Mouse (Mus musculus): Measurements from ENCODE around the gene Ubr4.

GRCm38 (mm10) chr4:139452944-139453700, 100.7 kb downstream of the Ubr4 start:
- TF ChIP-seq POLR2AphosphoS5 (IDR thresholded peaks at IDR 0.05; ENCODE audit: borderline replicate concordance, low read depth, low read length) (no peak), POLR2A (IDR thresholded peaks at IDR 0.05; ENCODE audit: control insufficient read depth in 1 of 2, insufficient read depth in 1 of 2, low read depth in 1 of 2, low read length in 2 of 2, poor library complexity in 1 of 2) (no peak), CTCF (IDR thresholded peaks at IDR 0.05 in 2 of 3, conservative IDR thresholded peaks at IDR 0.05 in 1 of 3; ENCODE audit: control insufficient read depth in 1 of 3, insufficient read depth in 1 of 3, low read depth in 2 of 3, low read length in 3 of 3, poor library complexity in 1 of 3, severe bottlenecking in 1 of 3) (no peak), EP300 (IDR thresholded peaks at IDR 0.05; ENCODE audit: low read depth in 1 of 2, low read length in 2 of 2) (no peak), MAX (IDR thresholded peaks at IDR 0.05; ENCODE audit: low read length) (no peak), MXI1 (IDR thresholded peaks at IDR 0.05; ENCODE audit: low read depth, low read length) (no peak), CHD1 (IDR thresholded peaks at IDR 0.05; ENCODE audit: low read depth, low read length) (no peak), ZNF384 (IDR thresholded peaks at IDR 0.05; ENCODE audit: low read depth, low read length) (no peak), MYB (IDR thresholded peaks at IDR 0.05; ENCODE audit: low read depth, low read length) (no peak)

All from MEL (cell line).